8 mouse cellular contexts compared by ENCODE assay signal in the genomic region with DNA sequence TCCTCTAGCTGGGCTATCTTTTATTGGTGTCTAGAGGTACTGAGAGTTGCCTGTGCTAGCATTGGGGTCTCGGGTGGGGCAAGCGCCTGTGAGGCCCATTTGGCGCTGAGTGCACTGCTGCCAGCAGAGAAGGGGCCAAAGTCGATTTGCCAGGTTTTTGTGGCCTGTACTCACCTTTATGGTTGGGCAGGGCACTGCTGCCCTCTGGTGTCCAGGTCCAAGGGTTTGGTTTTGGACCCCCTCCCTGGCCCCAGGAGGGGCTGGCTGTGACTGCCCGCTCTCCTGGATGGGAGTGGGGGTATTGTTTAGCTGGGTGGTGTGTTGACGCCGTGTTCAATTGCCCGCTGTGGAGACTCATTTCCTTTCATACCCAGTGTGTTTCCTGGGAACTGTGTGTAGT. TPM values are rescaled to one million over a fixed set of nuclear protein-coding genes. Genes with fewer than 3 reads are reported as not detected.
DNase-seq lines count a peak whose midpoint lies in the region; ATAC-seq and TF ChIP-seq lines count a peak whose summit lies in the region.

No protein-coding gene starts in this region.

- no peak for ATAC-seq in midbrain, embryonic 11.5 days (ENCODE audit: low FRiP score)
- no peak for ATAC-seq in midbrain, embryonic 15.5 days (replicated peaks)
- no peak for ATAC-seq in forebrain, embryonic 11.5 days (replicated peaks; ENCODE audit: low FRiP score)
- no peak for ATAC-seq in kidney, embryonic 16.5 days (ENCODE audit: low FRiP score, low TSS enrichment)

- no peak for DNase-seq in midbrain, embryonic 11.5 days (ENCODE audit: low spot score, missing footprints)
- no peak for DNase-seq in forebrain, embryonic 11.5 days (ENCODE audit: low spot score)
- no peak for DNase-seq in left cerebral cortex, postnatal 36 days (ENCODE audit: low spot score in 2 of 2)
- DNase-seq in gastrocnemius, postnatal 25 days: no peak
- no peak for DNase-seq in gastrocnemius, adult 18-20 months (ENCODE audit: low spot score)

- H3K79me2 ChIP-seq in myocyte (ENCODE audit: control insufficient read depth, insufficient read depth): peaks cover 35% of the 10 kb centered on the region

- H3K4me1 ChIP-seq in midbrain, embryonic 11.5 days (ENCODE audit: control insufficient read depth, insufficient read depth, low read length): peaks cover 35% of the 10 kb centered on the region
- peaks cover 30% of the 10 kb centered on the region for H3K4me1 ChIP-seq in midbrain, embryonic 15.5 days
- peaks cover 25% of the 10 kb centered on the region for H3K4me1 ChIP-seq in forebrain, embryonic 11.5 days (replicated peaks; ENCODE audit: control insufficient read depth, insufficient read depth, low read length)
- peaks cover 53% of the 10 kb centered on the region for H3K4me1 ChIP-seq in kidney, embryonic 16.5 days (ENCODE audit: insufficient read depth, low read length)

- peaks cover 26% of the 10 kb centered on the region for H3K36me3 ChIP-seq in midbrain, embryonic 11.5 days (ENCODE audit: control insufficient read depth, insufficient read depth, low read length)
- no peaks in the 10 kb centered on the region for H3K36me3 ChIP-seq in midbrain, embryonic 15.5 days (replicated peaks)
- H3K36me3 ChIP-seq in forebrain, embryonic 11.5 days (ENCODE audit: control insufficient read depth, insufficient read depth, low read length): peaks cover 4% of the 10 kb centered on the region; the same call in 1 of the 2 replicates
- H3K36me3 ChIP-seq in kidney, embryonic 16.5 days (ENCODE audit: insufficient read depth, low read length): peaks cover 44% of the 10 kb centered on the region
- peaks cover 5% of the 10 kb centered on the region for H3K36me3 ChIP-seq in myocyte (ENCODE audit: control insufficient read depth, insufficient read depth)

- H3K27me3 ChIP-seq in midbrain, embryonic 11.5 days (ENCODE audit: control insufficient read depth, insufficient read depth, low read length): no peaks in the 10 kb centered on the region
- H3K27me3 ChIP-seq in midbrain, embryonic 15.5 days (replicated peaks): no peaks in the 10 kb centered on the region
- no peaks in the 10 kb centered on the region for H3K27me3 ChIP-seq in forebrain, embryonic 11.5 days (ENCODE audit: control insufficient read depth, insufficient read depth, low read length)
- H3K27me3 ChIP-seq in kidney, embryonic 16.5 days (ENCODE audit: insufficient read depth, low read length): no peaks in the 10 kb centered on the region
- no peaks in the 10 kb centered on the region for H3K27me3 ChIP-seq in myocyte (ENCODE audit: control insufficient read depth, insufficient read depth, insufficient read length)

- H3K9me3 ChIP-seq in midbrain, embryonic 11.5 days (ENCODE audit: control insufficient read depth, low read length): no peaks in the 10 kb centered on the region
- no peaks in the 10 kb centered on the region for H3K9me3 ChIP-seq in midbrain, embryonic 15.5 days
- no peaks in the 10 kb centered on the region for H3K9me3 ChIP-seq in forebrain, embryonic 11.5 days (ENCODE audit: control insufficient read depth, low read length)
- H3K9me3 ChIP-seq in kidney, embryonic 16.5 days (ENCODE audit: low read length): no peaks in the 10 kb centered on the region

- 71% methylated on average over 8 of the region's 8 CpGs for WGBS in midbrain, embryonic 11.5 days
- WGBS in midbrain, embryonic 15.5 days: 72% methylated on average over 8 of the region's 8 CpGs
- 69% methylated on average over 8 of the region's 8 CpGs for WGBS in forebrain, embryonic 11.5 days
- WGBS in kidney, embryonic 16.5 days: 45% methylated on average over 8 of the region's 8 CpGs

- no peak for TF ChIP-seq POLR2A in myocyte (IDR thresholded peaks at IDR 0.05; ENCODE audit: insufficient read length, low read depth)

- H3K9ac ChIP-seq in midbrain, embryonic 11.5 days (ENCODE audit: low read length): peak overlapping the region; percentile 90
- H3K9ac ChIP-seq in midbrain, embryonic 15.5 days: no peak overlapping the region
- peak overlapping the region; percentile 92 for H3K9ac ChIP-seq in forebrain, embryonic 11.5 days (ENCODE audit: low read length)
- peak overlapping the region; percentile 78 for H3K9ac ChIP-seq in kidney, embryonic 16.5 days (replicated peaks; ENCODE audit: low read length)

- H3K4me2 ChIP-seq in midbrain, embryonic 11.5 days: peak overlapping the region; percentile 98
- H3K4me2 ChIP-seq in midbrain, embryonic 15.5 days: no peak overlapping the region; the same call in 1 of the 2 replicates
- H3K4me2 ChIP-seq in forebrain, embryonic 11.5 days (ENCODE audit: low read depth, low read length, severe bottlenecking): peak overlapping the region; percentile 97
- H3K4me2 ChIP-seq in kidney, embryonic 16.5 days (replicated peaks; ENCODE audit: low read depth, low read length): peak overlapping the region; percentile 98
- H3K4me2 ChIP-seq in myocyte (ENCODE audit: low read depth): peak overlapping the region; percentile 91

- intact Hi-C loops in left cerebral cortex, postnatal 36 days (cut with DNase I): no loop called here

- no peak overlapping the region for H3ac ChIP-seq in myocyte (ENCODE audit: control insufficient read depth, insufficient read length)

- peak overlapping the region; percentile 11; the same call in 1 of the 2 replicates for H3K27ac ChIP-seq in midbrain, embryonic 11.5 days (ENCODE audit: low read depth, low read length)
- H3K27ac ChIP-seq in midbrain, embryonic 15.5 days: no peak overlapping the region
- H3K27ac ChIP-seq in forebrain, embryonic 11.5 days (ENCODE audit: low read depth, low read length): no peak overlapping the region
- peak overlapping the region; percentile 87; the same call in 1 of the 2 replicates for H3K27ac ChIP-seq in kidney, embryonic 16.5 days (ENCODE audit: low read length)

- H3K4me3 ChIP-seq in midbrain, embryonic 11.5 days (ENCODE audit: low read depth, low read length): peak overlapping the region; percentile 81; the same call in 1 of the 2 replicates
- no peak overlapping the region for H3K4me3 ChIP-seq in midbrain, embryonic 15.5 days
- H3K4me3 ChIP-seq in forebrain, embryonic 11.5 days (ENCODE audit: low read depth, low read length): peak overlapping the region; percentile 88
- H3K4me3 ChIP-seq in kidney, embryonic 16.5 days (ENCODE audit: low read length): peak overlapping the region; percentile 74
- H3K4me3 ChIP-seq in myocyte: peak overlapping the region; percentile 83

TF ChIP-seq in myocyte, 11 proteins besides CTCF, POLR2A, EP300 and RAD21 (continues in another document):
- TF ChIP-seq TCF12 (IDR thresholded peaks at IDR 0.05; ENCODE audit: insufficient read depth, poor library complexity, severe bottlenecking): no peak

RNA-seq across cellular contexts. Expression of a gene that starts 2.7 kb away (rescaled TPM):
- 123 and 138 TPM in 2 replicates for polyA plus RNA-seq in midbrain, embryonic 11.5 days (2014; fragmentation: Nextera tagmentation; extraction: Ambion mirVana)
- 19.2 and 20.8 TPM in 2 replicates for polyA plus RNA-seq in midbrain, embryonic 15.5 days (2015; fragmentation: Nextera tagmentation; extraction: Ambion mirVana)
- 197 and 223 TPM in 2 replicates for polyA plus RNA-seq in forebrain, embryonic 11.5 days (2014; fragmentation: Nextera tagmentation; extraction: Ambion mirVana)
- polyA plus RNA-seq in kidney, embryonic 16.5 days (2015; fragmentation: Nextera tagmentation; extraction: Ambion mirVana): 170 and 179 TPM in 2 replicates
- polyA plus RNA-seq in myocyte (2012; fragmentation: generic; extraction: Trizol): 18.4 TPM
- total RNA-seq in left cerebral cortex, postnatal 36 days (2021): 1 to 10 TPM in 1 of 2 experiments, under 1 TPM in 1; 0.82 to 1.3 TPM
- total RNA-seq in gastrocnemius, postnatal 25 days (2021): 1 to 10 TPM; 2.6 to 2.7 TPM
- total RNA-seq in gastrocnemius, adult 18-20 months (2021): under 1 TPM; 0.19 to 0.23 TPM

RNA-seq across cellular contexts. Expression of a gene that starts 5.7 kb away (rescaled TPM):
- not detected in 2 replicates for polyA plus RNA-seq in midbrain, embryonic 11.5 days (2014; fragmentation: Nextera tagmentation; extraction: Ambion mirVana)
- not detected in 2 replicates for polyA plus RNA-seq in midbrain, embryonic 15.5 days (2015; fragmentation: Nextera tagmentation; extraction: Ambion mirVana)
- polyA plus RNA-seq in forebrain, embryonic 11.5 days (2014; fragmentation: Nextera tagmentation; extraction: Ambion mirVana): not detected in 2 replicates
- not detected in 2 replicates for polyA plus RNA-seq in kidney, embryonic 16.5 days (2015; fragmentation: Nextera tagmentation; extraction: Ambion mirVana)
- polyA plus RNA-seq in myocyte (2012; fragmentation: generic; extraction: Trizol): not detected
- total RNA-seq in left cerebral cortex, postnatal 36 days (2021): not detected
- total RNA-seq in gastrocnemius, postnatal 25 days (2021): not detected
- total RNA-seq in gastrocnemius, adult 18-20 months (2021): not detected

RNA-seq across cellular contexts. Expression of a gene that starts 13.2 kb away (rescaled TPM):
- polyA plus RNA-seq in midbrain, embryonic 11.5 days (2014; fragmentation: Nextera tagmentation; extraction: Ambion mirVana): 27.5 and 34.0 TPM in 2 replicates
- 12.0 and 13.3 TPM in 2 replicates for polyA plus RNA-seq in midbrain, embryonic 15.5 days (2015; fragmentation: Nextera tagmentation; extraction: Ambion mirVana)
- polyA plus RNA-seq in forebrain, embryonic 11.5 days (2014; fragmentation: Nextera tagmentation; extraction: Ambion mirVana): 37.5 and 44.6 TPM in 2 replicates
- polyA plus RNA-seq in kidney, embryonic 16.5 days (2015; fragmentation: Nextera tagmentation; extraction: Ambion mirVana): 87.5 and 106 TPM in 2 replicates
- polyA plus RNA-seq in myocyte (2012; fragmentation: generic; extraction: Trizol): 44.8 TPM
- total RNA-seq in left cerebral cortex, postnatal 36 days (2021): 10 to 100 TPM in 1 of 2 experiments, 1 to 10 TPM in 1; 9.3 to 10.1 TPM
- 10 to 100 TPM; 35.3 to 39.1 TPM for total RNA-seq in gastrocnemius, postnatal 25 days (2021)
- total RNA-seq in gastrocnemius, adult 18-20 months (2021): 10 to 100 TPM; 32.4 to 50.3 TPM

RNA-seq across cellular contexts. Expression of a gene that starts 20.0 kb away (rescaled TPM):
- 33.3 and 39.6 TPM in 2 replicates for polyA plus RNA-seq in midbrain, embryonic 11.5 days (2014; fragmentation: Nextera tagmentation; extraction: Ambion mirVana)
- polyA plus RNA-seq in midbrain, embryonic 15.5 days (2015; fragmentation: Nextera tagmentation; extraction: Ambion mirVana): 86.3 and 86.6 TPM in 2 replicates
- 52.1 TPM in 2 replicates for polyA plus RNA-seq in forebrain, embryonic 11.5 days (2014; fragmentation: Nextera tagmentation; extraction: Ambion mirVana)
- polyA plus RNA-seq in kidney, embryonic 16.5 days (2015; fragmentation: Nextera tagmentation; extraction: Ambion mirVana): 37.7 and 39.1 TPM in 2 replicates
- polyA plus RNA-seq in myocyte (2012; fragmentation: generic; extraction: Trizol): 31.3 TPM
- 10 to 100 TPM; 64.4 to 78.3 TPM for total RNA-seq in left cerebral cortex, postnatal 36 days (2021)
- total RNA-seq in gastrocnemius, postnatal 25 days (2021): 10 to 100 TPM; 21.5 to 22.6 TPM
- total RNA-seq in gastrocnemius, adult 18-20 months (2021): 10 to 100 TPM; 20.1 to 23.1 TPM

RNA-seq across cellular contexts. Expression of a gene that starts 29.2 kb away (rescaled TPM):
- 1.7 and 2.6 TPM in 2 replicates for polyA plus RNA-seq in midbrain, embryonic 11.5 days (2014; fragmentation: Nextera tagmentation; extraction: Ambion mirVana)
- polyA plus RNA-seq in midbrain, embryonic 15.5 days (2015; fragmentation: Nextera tagmentation; extraction: Ambion mirVana): 1.2 and 1.5 TPM in 2 replicates
- 2.5 and 3.0 TPM in 2 replicates for polyA plus RNA-seq in forebrain, embryonic 11.5 days (2014; fragmentation: Nextera tagmentation; extraction: Ambion mirVana)
- 7.3 and 10.3 TPM in 2 replicates for polyA plus RNA-seq in kidney, embryonic 16.5 days (2015; fragmentation: Nextera tagmentation; extraction: Ambion mirVana)
- polyA plus RNA-seq in myocyte (2012; fragmentation: generic; extraction: Trizol): 9.1 TPM
- 1 to 10 TPM; 4.9 to 5.3 TPM for total RNA-seq in left cerebral cortex, postnatal 36 days (2021)
- 1 to 10 TPM; 2.8 to 3.0 TPM for total RNA-seq in gastrocnemius, postnatal 25 days (2021)
- total RNA-seq in gastrocnemius, adult 18-20 months (2021): 1 to 10 TPM; 2.0 to 2.5 TPM

Comparison
In these comparisons a context has a peak if more than half of its experiments do, and no peak if none do; other contexts are left out.
1. H3K27ac ChIP-seq: peak in midbrain, embryonic 11.5 days (single experiment) and kidney, embryonic 16.5 days (single experiment); none in midbrain, embryonic 15.5 days (single experiment) and forebrain, embryonic 11.5 days (single experiment).